Mouse (Mus musculus) urinary bladder, postnatal 14 days (tissue): Measurements from ENCODE around the gene Pign.
A peak's percentile ranks its signal among the peaks of the same experiment; 100 is the strongest.

Experiments used
- DNase-seq: peaks from one replicate; pipeline ENCODE4 v3.0.0; 2021; ENCODE audit warnings: low spot score

Gene Pign

GRCm38 (mm10) chr1:105663171-105663961 lies at the start of gene Pign, which contains the start of gene Relch:
Gene Pign, minus strand, starts transcription at chr1:105663677.
Gene Relch, plus strand, starts transcription at chr1:105663861.
- DNase-seq: peak; percentile 99

- DNase-seq: no peak
Observed at GRCm38 (mm10) chr1:105712822-105713221, 49.3 kb upstream of the Pign start.

GRCm38 (mm10) chr1:105711227-105711626 lies 47.8 kb upstream of the Pign start:
- DNase-seq: peak; percentile 33

DNA sequence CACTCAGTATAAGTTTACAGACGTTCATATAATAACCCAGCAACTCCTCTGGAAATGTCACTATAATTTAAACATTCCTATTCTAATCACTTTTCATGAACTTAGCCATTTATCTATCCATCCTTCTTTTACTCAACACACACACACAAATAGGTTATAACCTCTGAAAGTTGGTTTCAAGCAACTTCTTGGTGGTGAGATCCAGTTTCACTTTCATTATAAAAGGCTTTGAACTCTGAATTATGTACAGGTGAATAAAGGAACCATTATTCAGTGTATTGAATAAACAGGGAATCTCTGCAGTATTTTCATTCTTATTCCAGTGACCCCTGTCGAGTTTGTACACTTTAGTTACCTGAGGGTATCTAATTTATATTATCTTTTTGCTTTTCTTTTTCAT lies 45.9 kb upstream of the Pign start:
- no peak for DNase-seq

DNA sequence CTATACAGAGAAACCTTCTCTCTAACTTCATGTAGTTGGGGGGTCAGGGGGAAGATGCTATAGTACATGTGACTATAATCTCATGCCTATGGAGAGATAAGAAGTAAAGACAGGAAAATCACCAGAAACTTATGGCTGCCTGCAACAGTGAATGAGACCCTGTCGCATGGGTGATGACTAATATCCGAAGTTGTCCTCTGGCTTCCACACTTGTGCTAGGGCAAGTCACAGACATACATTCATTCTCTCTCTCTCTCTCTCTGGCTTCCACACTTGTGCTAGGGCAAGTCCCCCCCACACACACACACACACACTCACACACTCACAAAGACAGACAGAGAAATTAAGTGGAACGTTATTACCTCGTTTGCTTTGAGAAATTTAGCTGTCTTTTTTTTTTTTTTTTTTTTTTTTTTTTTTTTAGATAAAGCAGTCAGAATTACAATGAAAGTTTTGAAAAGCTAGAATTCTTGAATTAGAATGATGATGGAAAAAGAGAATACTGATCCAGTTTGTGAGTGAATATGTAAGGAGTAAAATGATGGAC lies 37.6 kb upstream of the Pign start:
- DNase-seq: no peak

DNA sequence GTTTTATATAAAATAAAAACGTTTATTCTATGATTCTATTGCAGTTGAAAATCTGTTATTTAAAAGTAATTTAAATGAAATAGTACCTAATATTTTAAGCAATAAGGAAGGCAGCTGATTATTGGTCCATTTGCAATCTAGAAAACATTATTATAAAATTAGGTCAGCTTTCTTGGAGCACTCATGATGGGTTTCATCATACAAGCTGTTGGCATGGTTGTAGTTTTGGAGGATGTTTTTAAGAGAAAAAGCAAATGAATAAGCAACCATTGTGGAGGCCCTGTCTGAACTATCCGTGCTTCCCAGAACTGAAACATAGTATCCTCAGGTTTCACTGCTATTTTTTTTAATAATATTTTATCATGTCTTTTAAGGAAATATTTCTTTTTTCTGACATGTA lies 32.1 kb upstream of the Pign start:
- DNase-seq: no peak

DNA sequence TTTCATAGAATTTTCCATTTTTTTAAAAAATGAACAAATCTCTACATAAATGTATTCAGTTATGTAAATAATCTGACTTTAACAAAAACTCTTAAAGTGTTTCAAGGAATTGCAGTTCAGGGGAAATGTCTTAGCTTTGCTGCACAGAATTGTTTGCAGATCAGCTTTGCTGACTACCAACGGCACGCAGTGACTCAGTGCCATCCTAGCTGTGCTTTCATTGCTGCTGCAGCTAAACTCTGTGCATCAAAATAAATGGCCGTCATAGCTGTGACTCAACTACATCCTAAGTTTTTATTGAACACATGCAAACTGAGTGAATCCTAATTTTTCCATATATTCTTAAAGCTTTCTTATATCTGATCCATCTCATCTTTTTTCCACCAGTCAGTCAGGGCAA lies 22.0 kb upstream of the Pign start:
- no peak for DNase-seq

GRCm38 (mm10) chr1:105680587-105680986 lies 17.1 kb upstream of the Pign start:
- peak; percentile 12 for DNase-seq

DNA sequence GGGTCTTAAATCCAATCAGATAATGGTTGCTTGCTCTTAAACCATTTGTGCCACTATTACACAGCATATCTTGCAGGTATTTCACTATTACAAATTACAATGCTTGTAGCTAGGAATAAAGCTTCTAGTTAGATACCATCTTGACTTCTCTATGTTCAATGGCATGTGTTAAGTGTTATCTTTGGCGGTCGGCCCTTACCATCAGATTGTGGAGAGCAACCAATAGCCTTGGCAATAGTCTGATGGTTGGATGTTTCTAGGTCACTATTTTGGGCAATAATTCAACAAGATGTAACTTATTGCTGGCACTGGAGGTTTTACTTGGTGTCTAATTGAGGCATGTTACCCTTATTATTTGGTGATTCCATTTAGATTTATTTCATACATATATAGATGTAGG lies 11.3 kb upstream of the Pign start:
- no peak for DNase-seq

DNA sequence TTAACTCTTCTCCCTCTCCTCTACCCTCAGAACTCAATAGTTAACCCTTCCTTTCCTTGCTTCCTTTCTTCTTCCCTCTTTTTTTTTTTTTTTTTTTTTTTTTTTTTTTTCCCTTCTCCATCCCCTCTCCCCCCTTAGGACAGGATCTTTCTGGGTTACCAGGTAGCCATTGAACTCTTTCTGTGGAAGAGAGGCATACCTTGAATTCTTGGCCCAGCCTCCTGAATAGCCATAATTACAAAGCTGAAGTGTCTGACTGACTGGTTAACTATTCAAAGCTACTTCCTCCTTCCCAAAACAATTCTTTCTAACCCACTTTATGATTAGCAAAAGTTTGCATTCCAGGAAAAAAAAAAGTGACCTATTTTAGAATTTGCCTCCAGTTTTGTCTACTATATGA lies 6.2 kb upstream of the Pign start:
- no peak for DNase-seq

GRCm38 (mm10) chr1:105663962-105664812 lies 710 bp upstream of the Pign start:
- peak; percentile 12 for DNase-seq

DNA sequence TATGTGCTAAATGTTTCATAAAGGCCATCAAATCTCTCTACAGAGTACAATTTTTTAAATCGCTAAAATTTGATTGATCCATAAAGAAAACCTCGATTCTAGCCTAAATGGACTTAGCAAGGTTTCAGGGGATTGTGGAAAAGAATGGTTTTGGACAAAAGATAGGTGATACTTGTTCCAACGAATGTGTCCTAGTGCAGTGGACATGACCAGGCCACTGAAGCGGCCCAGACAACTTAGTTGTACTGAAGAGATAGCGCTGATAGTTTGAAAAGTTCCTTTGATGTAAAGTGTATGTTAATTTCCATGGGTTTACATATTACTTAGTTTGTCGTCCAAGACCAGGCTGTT lies 682 bp downstream of the Pign start:
- DNase-seq: no peak

GRCm38 (mm10) chr1:105660015-105660414 lies 3.5 kb downstream of the Pign start:
- DNase-seq: peak; percentile 12

DNA sequence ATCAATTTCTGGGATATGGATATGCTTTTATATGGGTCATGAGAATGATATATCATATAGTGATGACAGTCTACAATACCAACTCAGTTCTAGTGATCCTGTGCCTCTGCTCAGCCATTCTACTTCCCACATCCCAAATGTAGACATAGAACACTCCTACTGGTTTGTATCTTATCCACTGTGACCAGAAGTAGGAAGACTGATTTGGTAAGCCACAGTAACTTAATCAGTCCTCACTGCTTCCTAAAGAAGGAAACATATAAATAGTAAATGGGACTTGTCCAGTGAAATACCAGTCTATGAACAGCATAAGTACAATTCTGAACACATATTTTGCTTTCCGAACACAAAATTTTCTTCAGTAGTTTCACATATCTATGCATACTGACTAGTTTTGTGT lies 9.5 kb downstream of the Pign start:
- DNase-seq: no peak

DNA sequence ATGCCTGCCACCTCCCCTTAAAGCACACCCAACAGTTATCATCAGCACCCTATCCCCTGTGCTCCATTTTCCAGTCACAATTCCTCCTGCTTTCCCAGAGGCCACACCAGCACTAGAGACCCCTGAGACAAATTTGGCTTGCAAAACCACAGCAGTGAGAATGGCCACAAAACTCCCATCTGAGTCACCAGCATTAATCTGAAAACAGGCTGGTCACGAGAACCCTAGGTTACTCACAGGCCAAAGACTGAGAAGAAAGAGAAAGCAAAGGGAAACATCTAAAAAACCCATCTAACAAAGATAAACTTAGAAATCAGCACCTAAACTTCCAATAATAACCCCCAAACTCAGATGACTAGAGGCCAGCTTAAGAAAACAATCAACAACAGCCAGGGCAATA lies 12.8 kb downstream of the Pign start:
- DNase-seq: no peak

DNA sequence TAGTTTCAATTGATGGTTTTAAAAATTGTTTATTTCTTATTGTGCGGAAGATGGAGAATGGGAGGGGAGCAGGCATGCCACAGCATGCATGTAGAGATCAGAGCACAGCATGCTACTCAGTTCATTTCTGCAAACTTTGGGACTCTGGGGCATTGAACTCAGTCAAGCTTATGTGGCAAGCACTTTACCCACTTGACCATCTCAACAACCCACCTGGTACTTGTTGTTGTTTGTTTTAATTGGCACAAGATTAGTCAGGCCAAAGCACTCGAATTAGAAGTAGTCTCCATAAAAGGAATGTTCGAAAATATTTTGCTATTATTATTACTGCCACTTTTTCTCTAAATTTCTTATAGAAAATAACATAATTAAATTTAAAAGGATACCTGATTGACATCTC lies 19.4 kb downstream of the Pign start:
- no peak for DNase-seq

DNA sequence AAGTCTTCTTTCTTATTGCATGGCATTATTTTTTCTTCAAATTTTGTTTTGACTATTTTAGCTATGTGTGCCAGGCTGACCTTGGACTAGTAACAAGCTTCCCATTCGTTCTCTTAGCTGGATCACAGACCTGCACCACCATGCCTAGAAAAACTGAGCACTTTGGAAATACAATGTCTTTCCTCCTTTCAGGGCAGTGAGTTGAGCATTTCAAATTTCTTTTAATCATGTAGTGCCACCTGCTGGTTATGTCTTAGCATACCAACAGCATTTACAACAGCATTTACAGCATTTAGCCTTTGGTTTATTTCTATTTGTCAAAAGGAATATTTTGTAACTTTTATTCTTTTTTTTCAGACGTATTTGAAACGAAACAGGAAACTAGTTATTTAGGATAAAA lies 33.0 kb downstream of the Pign start:
- DNase-seq: no peak

DNA sequence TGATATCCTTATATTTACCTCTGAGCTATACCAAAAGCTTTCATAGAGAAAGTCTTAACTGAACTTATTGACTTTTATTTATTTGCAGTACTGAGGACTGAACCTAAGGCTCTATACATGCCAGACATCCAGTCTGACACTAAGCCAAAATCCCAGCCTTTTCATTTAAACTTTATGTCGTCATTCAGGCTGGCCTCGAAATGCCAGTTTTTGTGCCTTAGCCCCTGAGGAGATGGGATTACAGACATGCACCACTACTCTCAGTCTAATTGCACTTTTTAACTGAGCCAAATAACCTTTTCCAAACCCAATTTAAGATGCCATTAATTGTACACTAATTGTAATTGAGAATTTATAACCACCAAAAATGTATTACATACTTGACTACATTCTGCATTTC lies 73.8 kb downstream of the Pign start:
- DNase-seq: no peak

GRCm38 (mm10) chr1:105588697-105589096 lies 74.8 kb downstream of the Pign start:
- DNase-seq: no peak

GRCm38 (mm10) chr1:105582800-105583199 lies 80.7 kb downstream of the Pign start:
- no peak for DNase-seq

GRCm38 (mm10) chr1:105580909-105581308 lies 82.6 kb downstream of the Pign start:
- DNase-seq: no peak

- DNase-seq: no peak
Observed at GRCm38 (mm10) chr1:105566051-105566450, 97.4 kb downstream of the Pign start.

- DNase-seq: no peak
Observed at GRCm38 (mm10) chr1:105564289-105564688, 99.2 kb downstream of the Pign start.
